Mouse (Mus musculus): ENCODE data around the gene Tut1. TPM values are rescaled to one million over a fixed set of nuclear protein-coding genes. Genes with fewer than 3 reads are reported as not detected.
A peak's percentile ranks its signal among the peaks of the same experiment; 100 is the strongest.
"Not testable (repeated sequence)": the region's sequence is repeated elsewhere in the genome, so short reads cannot be mapped to it uniquely, and the experiment has no call there.

Gene Tut1
- total RNA-seq, 2 experiments from 2014 or later, result 7.2 to 8.8 TPM

GRCm38 (mm10) chr19:8941515-8942217, 12.0 kb upstream of the Tut1 start, which contains the start of gene Mta2:
Gene Mta2 (plus strand): TSS chr19:8941875.
- intact Hi-C loops (cut with DNase I), result loop anchor here (1.0 to 2.0 kb wide), 3 partner anchors 12 to 21 kb away; partner anchors contain the start of genes B3gat3, Eml3, Rom1 and Tut1

GRCm38 (mm10) chr19:8942276-8942964, 11.2 kb upstream of the Tut1 start:
- intact Hi-C loops (cut with DNase I), result loop anchor here (1.0 to 2.0 kb wide), 2 partner anchors 11 to 14 kb away; partner anchors contain the start of genes Eml3, Rom1 and Tut1
- DNase-seq (ENCODE audit: low spot score), result peak; percentile 28

More at GRCm38 (mm10) chr19:8941515-8942217, 12.0 kb upstream of the Tut1 start, which contains the start of gene Mta2:
- peak; percentile 86 for DNase-seq (ENCODE audit: low spot score)

GRCm38 (mm10) chr19:8943047-8943446, 10.6 kb upstream of the Tut1 start:
- intact Hi-C loops (cut with DNase I), result loop anchor here (2.0 kb wide), 1 partner anchor 14 kb away; the partner anchor contains the start of genes Eml3 and Rom1
- DNase-seq (ENCODE audit: low spot score), result no peak

GRCm38 (mm10) chr19:8944062-8944461, 9.6 kb upstream of the Tut1 start:
- intact Hi-C loops (cut with DNase I), result no loop called here
- no peak for DNase-seq (ENCODE audit: low spot score)

GRCm38 (mm10) chr19:8944750-8945149, 8.9 kb upstream of the Tut1 start:
- DNase-seq (ENCODE audit: low spot score), result peak; percentile 44
- intact Hi-C loops (cut with DNase I), result loop anchor here (5.0 kb wide), 1 partner anchor 32 kb away; no protein-coding TSS in a partner anchor

GRCm38 (mm10) chr19:8945251-8945650, 8.4 kb upstream of the Tut1 start:
- intact Hi-C loops (cut with DNase I), result loop anchor here (5.0 kb wide), 1 partner anchor 33 kb away; no protein-coding TSS in a partner anchor

GRCm38 (mm10) chr19:8946929-8947328, 6.7 kb upstream of the Tut1 start:
- no peak for DNase-seq (ENCODE audit: low spot score)
- intact Hi-C loops (cut with DNase I), result loop anchor here (5.0 kb wide), 1 partner anchor 35 kb away; no protein-coding TSS in a partner anchor

More at GRCm38 (mm10) chr19:8945251-8945650, 8.4 kb upstream of the Tut1 start:
- no peak for DNase-seq (ENCODE audit: low spot score)

GRCm38 (mm10) chr19:8950190-8950589, 3.5 kb upstream of the Tut1 start:
- intact Hi-C loops (cut with DNase I), result no loop called here
- no peak for DNase-seq (ENCODE audit: low spot score)

GRCm38 (mm10) chr19:8952241-8952640, 1.4 kb upstream of the Tut1 start:
- intact Hi-C loops (cut with DNase I), result no loop called here
- no peak for DNase-seq (ENCODE audit: low spot score)

- intact Hi-C loops (cut with DNase I), result no loop called here
These were observed 524 bp downstream of the Tut1 start for GRCm38 (mm10) chr19:8954171-8954570.

GRCm38 (mm10) chr19:8962256-8962655, 8.6 kb downstream of the Tut1 start:
- DNase-seq (ENCODE audit: low spot score), result no peak
- intact Hi-C loops (cut with DNase I), result loop anchor here (5.0 kb wide), 1 partner anchor 45 kb away; no protein-coding TSS in a partner anchor

More at GRCm38 (mm10) chr19:8954171-8954570, 524 bp downstream of the Tut1 start:
- no peak for DNase-seq (ENCODE audit: low spot score)

GRCm38 (mm10) chr19:8965075-8965474, 11.4 kb downstream of the Tut1 start:
- DNase-seq (ENCODE audit: low spot score), result no peak
- intact Hi-C loops (cut with DNase I), result no loop called here

- intact Hi-C loops (cut with DNase I), result loop anchor here (2.0 kb wide), 1 partner anchor 67 kb away; the partner anchor contains the start of gene Ganab
- no peak for DNase-seq (ENCODE audit: low spot score)
These were observed 12.1 kb downstream of the Tut1 start for GRCm38 (mm10) chr19:8965771-8966170.

GRCm38 (mm10) chr19:8966198-8966589, 12.5 kb downstream of the Tut1 start:
- no peak for DNase-seq (ENCODE audit: low spot score)
- intact Hi-C loops (cut with DNase I), result loop anchor here (2.0 kb wide), 1 partner anchor 67 kb away; the partner anchor contains the start of gene Ganab

- intact Hi-C loops (cut with DNase I), result loop anchor here (2.0 kb wide), 1 partner anchor 68 kb away; the partner anchor contains the start of gene Ganab
- peak; percentile 100 for DNase-seq (ENCODE audit: low spot score)
These were observed 13.1 kb downstream of the Tut1 start, which contains the start of gene Eef1g for GRCm38 (mm10) chr19:8966590-8967372. Gene Eef1g (plus strand): TSS chr19:8967041.

- no peak for DNase-seq (ENCODE audit: low spot score)
- intact Hi-C loops (cut with DNase I), result loop anchor here (2.0 kb wide), 1 partner anchor 69 kb away; the partner anchor contains the start of gene Ganab
These were observed 13.7 kb downstream of the Tut1 start for GRCm38 (mm10) chr19:8967373-8967743.

GRCm38 (mm10) chr19:8967893-8968292, 14.2 kb downstream of the Tut1 start:
- intact Hi-C loops (cut with DNase I), result loop anchor here (2.0 kb wide), 1 partner anchor 69 kb away; the partner anchor contains the start of gene Ganab

GRCm38 (mm10) chr19:8972491-8972890, 18.8 kb downstream of the Tut1 start:
- intact Hi-C loops (cut with DNase I); DNase-seq (ENCODE audit: low spot score): not testable (repeated sequence)

More at GRCm38 (mm10) chr19:8967893-8968292, 14.2 kb downstream of the Tut1 start:
- no peak for DNase-seq (ENCODE audit: low spot score)

GRCm38 (mm10) chr19:8974638-8975037, 21.0 kb downstream of the Tut1 start:
- intact Hi-C loops (cut with DNase I), result no loop called here
- DNase-seq (ENCODE audit: low spot score), result no peak
